Mouse (Mus musculus) cerebellum, adult 9-10 months (tissue): ENCODE data around the gene Trim8.
A peak's percentile ranks its signal among the peaks of the same experiment; 100 is the strongest.

Experiments
- DNase-seq: peaks from one replicate; pipeline ENCODE4 v3.0.0; 2022

Gene Trim8

GRCm38 (mm10) chr19:46506372-46506717 lies 4.8 kb downstream of the Trim8 start:
- DNase-seq, result no peak

GRCm38 (mm10) chr19:46507181-46507581 lies 5.7 kb downstream of the Trim8 start:
- no peak for DNase-seq

GRCm38 (mm10) chr19:46507806-46508205 lies 6.3 kb downstream of the Trim8 start:
- no peak for DNase-seq

- no peak for DNase-seq
Observed at GRCm38 (mm10) chr19:46508738-46509137, 7.2 kb downstream of the Trim8 start.

GRCm38 (mm10) chr19:46509202-46509601 lies 7.7 kb downstream of the Trim8 start:
- no peak for DNase-seq

GRCm38 (mm10) chr19:46509736-46510135 lies 8.2 kb downstream of the Trim8 start:
- peak; percentile 72 for DNase-seq

GRCm38 (mm10) chr19:46510401-46510800 lies 8.9 kb downstream of the Trim8 start:
- DNase-seq, result no peak

- no peak for DNase-seq
Observed at GRCm38 (mm10) chr19:46510824-46511223, 9.3 kb downstream of the Trim8 start.

GRCm38 (mm10) chr19:46511263-46511662 lies 9.8 kb downstream of the Trim8 start:
- no peak for DNase-seq

- DNase-seq, result no peak
Observed at GRCm38 (mm10) chr19:46514387-46514786, 12.9 kb downstream of the Trim8 start.

GRCm38 (mm10) chr19:46515287-46515821 lies 13.9 kb downstream of the Trim8 start:
- DNase-seq, result no peak

GRCm38 (mm10) chr19:46516667-46517528 lies 15.4 kb downstream of the Trim8 start:
- no peak for DNase-seq

- no peak for DNase-seq
Observed at GRCm38 (mm10) chr19:46517529-46518351, 16.2 kb downstream of the Trim8 start.

- DNase-seq, result no peak
Observed at GRCm38 (mm10) chr19:46518352-46518787, 16.9 kb downstream of the Trim8 start.

- no peak for DNase-seq
Observed at GRCm38 (mm10) chr19:46518828-46519621, 17.5 kb downstream of the Trim8 start.

GRCm38 (mm10) chr19:46521698-46522097 lies 20.2 kb downstream of the Trim8 start:
- no peak for DNase-seq

GRCm38 (mm10) chr19:46522433-46523044 lies 21.0 kb downstream of the Trim8 start:
- no peak for DNase-seq

- DNase-seq, result no peak
Observed at GRCm38 (mm10) chr19:46523131-46523479, 21.6 kb downstream of the Trim8 start.

- DNase-seq, result peak; percentile 69
Observed at GRCm38 (mm10) chr19:46523480-46524151, 22.1 kb downstream of the Trim8 start.

GRCm38 (mm10) chr19:46524152-46524544 lies 22.6 kb downstream of the Trim8 start:
- DNase-seq, result no peak

- DNase-seq, result no peak
Observed at GRCm38 (mm10) chr19:46524601-46525321, 23.3 kb downstream of the Trim8 start.
